Mouse (Mus musculus): Measurements from ENCODE around the gene Prcc.
A peak's percentile ranks its signal among the peaks of the same experiment; 100 is the strongest.
"Not testable (repeated sequence)": the region's sequence is repeated elsewhere in the genome, so short reads cannot be mapped to it uniquely, and the experiment has no call there.

Gene Prcc

GRCm38 (mm10) chr3:87846650-87847110 lies 38.7 kb downstream of the Prcc start, which contains the start of gene Sh2d2a:
Sh2d2a (plus strand) TSS chr3:87846755.
- DNase-seq (ENCODE audit: low spot score in 2 of 2): no peak

- no peak for DNase-seq (ENCODE audit: low spot score in 2 of 2)
Measured at GRCm38 (mm10) chr3:87846186-87846585, 39.2 kb downstream of the Prcc start.

GRCm38 (mm10) chr3:87844981-87845380 lies 40.4 kb downstream of the Prcc start:
- no peak for DNase-seq (ENCODE audit: low spot score in 2 of 2)

- DNase-seq (ENCODE audit: low spot score in 2 of 2): no peak
Measured at GRCm38 (mm10) chr3:87840858-87841257, 44.5 kb downstream of the Prcc start.

GRCm38 (mm10) chr3:87838622-87839021 lies 46.8 kb downstream of the Prcc start:
- peak; percentile 63 to 81 for DNase-seq (ENCODE audit: low spot score in 2 of 2)

GRCm38 (mm10) chr3:87833482-87833881 lies 51.9 kb downstream of the Prcc start:
- no peak for DNase-seq (ENCODE audit: low spot score in 2 of 2)

- DNase-seq (ENCODE audit: low spot score in 2 of 2): no peak
Measured at GRCm38 (mm10) chr3:87832109-87832859, 53.1 kb downstream of the Prcc start.

GRCm38 (mm10) chr3:87829025-87829424 lies 56.4 kb downstream of the Prcc start:
- DNase-seq (ENCODE audit: low spot score in 2 of 2): no peak

- DNase-seq (ENCODE audit: low spot score in 2 of 2): no peak
Measured at GRCm38 (mm10) chr3:87828435-87828834, 57.0 kb downstream of the Prcc start.

- DNase-seq (ENCODE audit: low spot score in 2 of 2): not testable (repeated sequence)
Measured at GRCm38 (mm10) chr3:87824206-87824605, 61.2 kb downstream of the Prcc start, which contains the start of gene Pear1. Pear1 (minus strand) TSS chr3:87824306.

GRCm38 (mm10) chr3:87818226-87818625 lies 67.2 kb downstream of the Prcc start:
- no peak for DNase-seq (ENCODE audit: low spot score in 2 of 2)

- peak; percentile 49 to 75 for DNase-seq (ENCODE audit: low spot score in 2 of 2)
Measured at GRCm38 (mm10) chr3:87816646-87817093, 68.7 kb downstream of the Prcc start.

- DNase-seq (ENCODE audit: low spot score in 2 of 2): no peak
Measured at GRCm38 (mm10) chr3:87816166-87816565, 69.2 kb downstream of the Prcc start.

GRCm38 (mm10) chr3:87812873-87813272 lies 72.5 kb downstream of the Prcc start:
- DNase-seq (ENCODE audit: low spot score in 2 of 2): no peak

- no peak for DNase-seq (ENCODE audit: low spot score in 2 of 2)
Measured at GRCm38 (mm10) chr3:87812413-87812812, 73.0 kb downstream of the Prcc start.

- no peak for DNase-seq (ENCODE audit: low spot score in 2 of 2)
Measured at GRCm38 (mm10) chr3:87811297-87811696, 74.1 kb downstream of the Prcc start.

GRCm38 (mm10) chr3:87809322-87809962 lies 76.0 kb downstream of the Prcc start:
- DNase-seq (ENCODE audit: low spot score in 2 of 2): no peak
